Mouse (Mus musculus): ENCODE data around the gene Hpcal1. TPM values are rescaled to one million over a fixed set of nuclear protein-coding genes. Genes with fewer than 3 reads are reported as not detected.

The Hpcal1 gene
- polyA plus RNA-seq, 1 experiment, result not detected

- H3K27ac ChIP-seq (ENCODE audit: insufficient read depth, low read depth, low read length), result no peak overlapping the region
- TF ChIP-seq POLR2A (IDR thresholded peaks at IDR 0.05; ENCODE audit: insufficient read depth, low read depth, low read length) (no peak), CTCF (IDR thresholded peaks at IDR 0.05; ENCODE audit: insufficient read depth, low read depth, low read length) (no peak)
- no peak overlapping the region for H3K4me3 ChIP-seq (ENCODE audit: insufficient read depth, low read depth, low read length)
- WGBS, result 98% methylated on average over 3 of the region's 3 CpGs
- H3K4me1 ChIP-seq (ENCODE audit: control insufficient read depth, insufficient read depth, low read length), result no peaks in the 10 kb centered on the region
Observed at GRCm38 (mm10) chr12:17703866-17704265, 13.2 kb downstream of the Hpcal1 start.

GRCm38 (mm10) chr12:17707472-17707871 lies 16.8 kb downstream of the Hpcal1 start:
- H3K27ac ChIP-seq (ENCODE audit: insufficient read depth, low read depth, low read length), result no peak overlapping the region
- TF ChIP-seq CTCF (IDR thresholded peaks at IDR 0.05; ENCODE audit: insufficient read depth, low read depth, low read length) (no peak), POLR2A (IDR thresholded peaks at IDR 0.05; ENCODE audit: insufficient read depth, low read depth, low read length) (no peak)
- H3K4me3 ChIP-seq (ENCODE audit: insufficient read depth, low read depth, low read length), result no peak overlapping the region
- peaks cover 9% of the 10 kb centered on the region for H3K4me1 ChIP-seq (ENCODE audit: control insufficient read depth, insufficient read depth, low read length)

GRCm38 (mm10) chr12:17709451-17709850 lies 18.8 kb downstream of the Hpcal1 start:
- H3K4me3 ChIP-seq (ENCODE audit: insufficient read depth, low read depth, low read length), result no peak overlapping the region
- 57% methylated on average over 4 of the region's 4 CpGs for WGBS
- peaks cover 9% of the 10 kb centered on the region for H3K4me1 ChIP-seq (ENCODE audit: control insufficient read depth, insufficient read depth, low read length)
- TF ChIP-seq POLR2A (IDR thresholded peaks at IDR 0.05; ENCODE audit: insufficient read depth, low read depth, low read length), result no peak
- TF ChIP-seq CTCF (IDR thresholded peaks at IDR 0.05; ENCODE audit: insufficient read depth, low read depth, low read length), result no peak
- H3K27ac ChIP-seq (ENCODE audit: insufficient read depth, low read depth, low read length), result no peak overlapping the region

- no peak overlapping the region for H3K4me3 ChIP-seq (ENCODE audit: insufficient read depth, low read depth, low read length)
- H3K27ac ChIP-seq (ENCODE audit: insufficient read depth, low read depth, low read length), result no peak overlapping the region
- peaks cover 9% of the 10 kb centered on the region for H3K4me1 ChIP-seq (ENCODE audit: control insufficient read depth, insufficient read depth, low read length)
- 87% methylated on average over 17 of the region's 17 CpGs for WGBS
- no peak for TF ChIP-seq POLR2A (IDR thresholded peaks at IDR 0.05; ENCODE audit: insufficient read depth, low read depth, low read length)
Observed at GRCm38 (mm10) chr12:17709926-17710746, 19.5 kb downstream of the Hpcal1 start.

GRCm38 (mm10) chr12:17710747-17711092 lies 20.1 kb downstream of the Hpcal1 start:
- peaks cover 9% of the 10 kb centered on the region for H3K4me1 ChIP-seq (ENCODE audit: control insufficient read depth, insufficient read depth, low read length)
- no peak overlapping the region for H3K27ac ChIP-seq (ENCODE audit: insufficient read depth, low read depth, low read length)
- TF ChIP-seq POLR2A (IDR thresholded peaks at IDR 0.05; ENCODE audit: insufficient read depth, low read depth, low read length), result no peak
- no peak for TF ChIP-seq CTCF (IDR thresholded peaks at IDR 0.05; ENCODE audit: insufficient read depth, low read depth, low read length)
- no peak overlapping the region for H3K4me3 ChIP-seq (ENCODE audit: insufficient read depth, low read depth, low read length)
- 78% methylated on average over 3 of the region's 3 CpGs for WGBS

- Histone ChIP-seq H3K27ac (ENCODE audit: insufficient read depth, low read depth, low read length) (no peak overlapping the region), H3K4me3 (ENCODE audit: insufficient read depth, low read depth, low read length) (no peak overlapping the region), H3K4me1 (ENCODE audit: control insufficient read depth, insufficient read depth, low read length) (peaks cover 9% of the 10 kb centered on the region)
- 85% methylated on average over 6 of the region's 6 CpGs for WGBS
- TF ChIP-seq CTCF (IDR thresholded peaks at IDR 0.05; ENCODE audit: insufficient read depth, low read depth, low read length) (no peak), POLR2A (IDR thresholded peaks at IDR 0.05; ENCODE audit: insufficient read depth, low read depth, low read length) (no peak)
Observed at GRCm38 (mm10) chr12:17711731-17712388, 21.2 kb downstream of the Hpcal1 start.

GRCm38 (mm10) chr12:17712571-17712970 lies 21.9 kb downstream of the Hpcal1 start:
- Histone ChIP-seq H3K4me3 (ENCODE audit: insufficient read depth, low read depth, low read length) (no peak overlapping the region), H3K27ac (ENCODE audit: insufficient read depth, low read depth, low read length) (no peak overlapping the region), H3K4me1 (ENCODE audit: control insufficient read depth, insufficient read depth, low read length) (peaks cover 9% of the 10 kb centered on the region)
- TF ChIP-seq POLR2A (IDR thresholded peaks at IDR 0.05; ENCODE audit: insufficient read depth, low read depth, low read length) (no peak), CTCF (IDR thresholded peaks at IDR 0.05; ENCODE audit: insufficient read depth, low read depth, low read length) (no peak)
- WGBS, result 53% methylated on average over 1 of the region's 1 CpGs

- H3K4me3 ChIP-seq (ENCODE audit: insufficient read depth, low read depth, low read length), result no peak overlapping the region
- WGBS, result 94% methylated on average over 4 of the region's 4 CpGs
- H3K4me1 ChIP-seq (ENCODE audit: control insufficient read depth, insufficient read depth, low read length), result no peaks in the 10 kb centered on the region
- no peak for TF ChIP-seq CTCF (IDR thresholded peaks at IDR 0.05; ENCODE audit: insufficient read depth, low read depth, low read length)
- no peak for TF ChIP-seq POLR2A (IDR thresholded peaks at IDR 0.05; ENCODE audit: insufficient read depth, low read depth, low read length)
- H3K27ac ChIP-seq (ENCODE audit: insufficient read depth, low read depth, low read length), result no peak overlapping the region
Observed at GRCm38 (mm10) chr12:17715720-17716478, 25.2 kb downstream of the Hpcal1 start.

- H3K4me3 ChIP-seq (ENCODE audit: insufficient read depth, low read depth, low read length), result no peak overlapping the region
- TF ChIP-seq CTCF (IDR thresholded peaks at IDR 0.05; ENCODE audit: insufficient read depth, low read depth, low read length) (no peak), POLR2A (IDR thresholded peaks at IDR 0.05; ENCODE audit: insufficient read depth, low read depth, low read length) (no peak)
- no peak overlapping the region for H3K27ac ChIP-seq (ENCODE audit: insufficient read depth, low read depth, low read length)
- WGBS, result 97% methylated on average over 1 of the region's 1 CpGs
- H3K4me1 ChIP-seq (ENCODE audit: control insufficient read depth, insufficient read depth, low read length), result no peaks in the 10 kb centered on the region
Observed at GRCm38 (mm10) chr12:17717257-17717656, 26.6 kb downstream of the Hpcal1 start.

Measured in olfactory bulb, adult 2 months (tissue).